Mouse (Mus musculus): ENCODE measurements around the gene Ube2j2. TPM values are rescaled to one million over a fixed set of nuclear protein-coding genes. Genes with fewer than 3 reads are reported as not detected.

Ube2j2 gene
- polyA plus RNA-seq, 1 experiment = 62.0 TPM

DNA sequence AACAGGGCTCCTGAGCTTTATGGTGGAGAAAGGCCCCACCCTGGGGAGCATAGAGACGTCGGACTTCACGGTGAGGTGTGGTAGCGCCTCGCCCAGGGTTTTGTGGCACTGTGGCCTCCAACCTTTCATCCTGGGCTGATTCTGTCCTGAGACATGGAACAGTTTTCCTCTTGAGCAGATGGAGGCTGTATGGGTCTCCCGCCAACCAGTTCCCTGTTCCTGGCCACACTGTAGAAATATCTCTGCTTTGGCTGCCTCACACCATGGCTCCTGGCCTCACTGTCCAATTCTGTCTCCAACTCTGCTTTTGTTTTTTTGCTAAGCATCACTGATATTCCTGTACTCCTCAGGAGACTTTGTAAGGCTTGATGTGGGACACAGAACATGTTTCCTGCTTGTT lies 11.9 kb downstream of the Ube2j2 start:
- no peak for DNase-seq
- TF ChIP-seq POLR2A (IDR thresholded peaks at IDR 0.05; ENCODE audit: borderline replicate concordance, extremely low read depth, low read depth, low read length) (no peak), CTCF (IDR thresholded peaks at IDR 0.05; ENCODE audit: insufficient read depth, low read length) (no peak)
- WGBS = 93% methylated on average over 6 of the region's 6 CpGs
- Histone ChIP-seq H3K4me1 (ENCODE audit: control insufficient read depth, insufficient read depth, low read length) (no peaks in the 10 kb centered on the region), H3K4me3 (replicated peaks; ENCODE audit: extremely low read depth, low read depth, low read length) (no peak overlapping the region)

DNA sequence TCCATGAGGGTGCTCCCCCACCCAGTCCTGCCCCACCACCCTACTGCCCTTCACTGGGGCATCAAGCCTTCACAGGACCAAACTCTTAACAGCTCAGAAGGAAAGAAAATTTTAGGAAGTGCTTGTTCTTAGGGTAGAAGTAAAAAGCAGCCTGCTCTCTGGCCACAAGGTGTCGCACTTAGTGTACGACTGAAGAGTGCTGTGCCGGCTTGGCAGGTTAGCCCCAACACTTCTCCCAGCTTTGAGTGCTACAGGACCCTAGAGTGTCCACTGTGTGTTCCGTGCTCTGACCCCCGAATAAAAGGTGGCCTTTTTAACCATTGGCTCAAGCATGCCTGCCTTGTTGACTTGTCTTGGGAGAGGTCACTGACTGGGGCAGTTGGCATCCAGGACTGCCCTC lies 15.6 kb downstream of the Ube2j2 start:
- TF ChIP-seq POLR2A (IDR thresholded peaks at IDR 0.05; ENCODE audit: borderline replicate concordance, extremely low read depth, low read depth, low read length) (no peak), CTCF (IDR thresholded peaks at IDR 0.05; ENCODE audit: insufficient read depth, low read length) (peak; percentile 86)
- WGBS = 3% methylated on average over 5 of the region's 5 CpGs
- H3K4me3 ChIP-seq (replicated peaks; ENCODE audit: extremely low read depth, low read depth, low read length) = no peak overlapping the region
- H3K4me1 ChIP-seq (ENCODE audit: control insufficient read depth, insufficient read depth, low read length) = no peaks in the 10 kb centered on the region
- peak; percentile 69 for DNase-seq

DNA sequence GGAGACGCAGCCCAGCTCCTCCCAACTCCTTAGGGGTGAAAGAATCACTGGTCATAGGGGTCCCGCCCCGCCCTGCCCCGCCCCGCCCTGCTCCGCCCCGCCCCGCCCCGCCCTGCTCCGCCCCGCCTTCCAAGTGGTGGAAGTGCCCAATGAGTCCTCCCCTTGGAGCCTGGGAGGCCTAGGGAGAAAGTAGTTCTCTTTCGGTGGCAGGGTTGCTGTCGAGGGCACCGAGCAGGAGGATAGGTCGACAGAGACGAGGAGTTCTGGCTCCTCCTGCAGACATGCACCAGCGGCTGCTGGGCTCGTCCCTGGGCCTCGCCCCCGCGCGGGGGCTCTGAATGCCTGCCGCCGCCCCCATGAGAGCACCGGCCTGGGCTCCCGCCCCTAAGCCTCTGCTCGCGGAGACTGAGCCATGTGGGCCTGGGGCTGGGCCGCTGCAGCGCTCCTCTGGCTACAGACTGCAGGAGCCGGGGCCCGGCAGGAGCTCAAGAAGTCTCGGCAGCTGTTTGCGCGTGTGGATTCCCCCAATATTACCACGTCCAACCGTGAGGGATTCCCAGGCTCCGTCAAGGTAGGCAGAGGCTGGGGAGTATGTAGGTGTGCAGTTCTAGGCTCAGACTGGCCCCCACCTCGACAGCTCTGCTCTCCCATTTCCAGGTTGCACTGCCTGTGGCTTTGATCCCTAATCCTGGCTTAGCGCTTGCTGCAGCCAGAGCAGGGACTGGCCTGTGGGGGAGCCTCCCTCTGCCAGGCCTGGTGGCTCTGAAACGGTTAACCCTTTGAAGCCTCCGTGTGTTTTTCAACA lies 18.7 kb downstream of the Ube2j2 start, which contains the start of gene C1qtnf12:
Gene C1qtnf12 (plus strand): TSS at position 152 of the 805 bp plus-strand sequence.
- peak; percentile 45 for DNase-seq
- no peaks in the 10 kb centered on the region for H3K4me1 ChIP-seq (ENCODE audit: control insufficient read depth, insufficient read depth, low read length)
- no peak for TF ChIP-seq CTCF (IDR thresholded peaks at IDR 0.05; ENCODE audit: insufficient read depth, low read length)
- peak; percentile 54; the same call in 1 of the 2 replicates for TF ChIP-seq POLR2A (IDR thresholded peaks at IDR 0.05; ENCODE audit: borderline replicate concordance, extremely low read depth, low read depth, low read length)
- WGBS = 2% methylated on average over 42 of the region's 42 CpGs
- H3K4me3 ChIP-seq (replicated peaks; ENCODE audit: extremely low read depth, low read depth, low read length) = peak within 1 kb of the TSS; percentile 64

DNA sequence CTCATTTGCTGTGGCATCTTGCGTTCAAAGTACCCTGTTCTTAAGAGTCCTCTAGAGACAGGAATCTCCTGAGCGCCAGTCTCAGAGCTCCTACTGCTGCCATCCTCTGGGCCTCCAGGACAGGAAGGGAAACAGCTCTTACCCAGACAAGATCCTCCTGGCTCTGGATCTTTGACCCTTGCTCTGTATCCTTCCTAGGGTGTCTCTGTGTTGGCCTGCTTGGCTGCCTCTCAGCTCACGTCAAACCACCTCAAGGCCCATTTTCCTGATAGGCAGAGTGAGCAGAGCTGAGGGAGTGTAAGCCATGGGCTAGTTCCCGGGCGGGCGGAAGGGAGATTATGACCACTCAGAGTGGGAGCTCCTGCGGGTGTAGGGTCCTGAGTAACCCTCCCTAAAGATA lies 19.5 kb downstream of the Ube2j2 start:
- WGBS = 70% methylated on average over 7 of the region's 7 CpGs
- Histone ChIP-seq H3K4me3 (replicated peaks; ENCODE audit: extremely low read depth, low read depth, low read length) (no peak overlapping the region), H3K4me1 (ENCODE audit: control insufficient read depth, insufficient read depth, low read length) (no peaks in the 10 kb centered on the region)
- no peak for DNase-seq
- TF ChIP-seq POLR2A (IDR thresholded peaks at IDR 0.05; ENCODE audit: borderline replicate concordance, extremely low read depth, low read depth, low read length) (no peak), CTCF (IDR thresholded peaks at IDR 0.05; ENCODE audit: insufficient read depth, low read length) (no peak)

DNA sequence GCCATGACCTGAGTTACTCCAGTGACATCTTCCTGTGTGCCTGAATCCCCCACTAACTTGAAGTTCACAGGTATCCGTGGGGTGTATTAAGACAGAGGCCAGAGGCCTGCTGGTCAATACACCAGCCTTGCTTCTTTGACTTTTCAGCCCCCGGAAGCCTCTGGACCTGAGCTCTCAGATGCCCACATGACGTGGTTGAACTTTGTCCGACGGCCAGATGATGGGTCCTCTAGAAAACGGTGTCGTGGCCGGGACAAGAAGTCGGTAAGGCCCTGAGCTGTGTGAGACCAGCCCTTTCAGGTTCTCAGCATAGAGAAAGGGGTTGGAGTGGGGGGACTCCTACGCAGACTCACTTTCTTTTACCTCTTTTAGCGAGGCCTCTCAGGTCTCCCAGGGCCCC lies 20.8 kb downstream of the Ube2j2 start:
- H3K4me1 ChIP-seq (ENCODE audit: control insufficient read depth, insufficient read depth, low read length) = no peaks in the 10 kb centered on the region
- DNase-seq = no peak
- 92% methylated on average over 11 of the region's 11 CpGs for WGBS
- no peak overlapping the region for H3K4me3 ChIP-seq (replicated peaks; ENCODE audit: extremely low read depth, low read depth, low read length)
- TF ChIP-seq POLR2A (IDR thresholded peaks at IDR 0.05; ENCODE audit: borderline replicate concordance, extremely low read depth, low read depth, low read length) = no peak
- TF ChIP-seq CTCF (IDR thresholded peaks at IDR 0.05; ENCODE audit: insufficient read depth, low read length) = no peak

DNA sequence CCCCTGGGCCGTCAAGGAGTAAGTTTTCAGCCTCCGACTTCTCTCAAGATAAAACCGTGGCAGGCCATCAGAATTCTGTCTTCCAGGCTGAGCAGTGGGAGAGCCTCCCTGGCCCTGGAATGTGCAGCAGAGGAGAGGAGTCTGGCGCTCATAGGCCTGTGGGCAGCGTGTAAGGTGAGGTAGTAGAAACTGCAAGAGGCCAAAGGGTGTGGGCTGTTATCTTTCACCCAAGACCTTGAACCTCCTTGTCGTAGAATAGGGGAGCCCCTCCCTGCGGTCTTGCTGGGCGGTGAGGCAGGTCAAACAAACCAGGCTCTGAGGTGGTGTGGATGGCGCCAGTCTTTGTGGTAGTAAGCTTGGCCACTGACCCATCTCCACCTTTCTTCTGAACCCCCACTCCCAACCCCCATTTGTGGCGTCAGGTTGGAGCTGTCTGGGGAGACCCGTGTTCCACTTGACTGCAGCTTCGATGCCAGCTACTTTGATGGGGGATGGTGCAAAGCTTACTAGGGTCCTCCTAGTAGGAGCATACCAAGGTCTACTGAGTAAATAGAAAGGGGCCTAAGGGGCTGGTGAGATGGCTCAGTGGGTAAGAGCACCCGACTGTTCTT lies 25.5 kb downstream of the Ube2j2 start:
- no peak overlapping the region for H3K4me3 ChIP-seq (replicated peaks; ENCODE audit: extremely low read depth, low read depth, low read length)
- TF ChIP-seq POLR2A (IDR thresholded peaks at IDR 0.05; ENCODE audit: borderline replicate concordance, extremely low read depth, low read depth, low read length) (no peak), CTCF (IDR thresholded peaks at IDR 0.05; ENCODE audit: insufficient read depth, low read length) (no peak)
- H3K4me1 ChIP-seq (ENCODE audit: control insufficient read depth, insufficient read depth, low read length) = no peaks in the 10 kb centered on the region
- DNase-seq = no peak
- 70% methylated on average over 13 of the region's 13 CpGs for WGBS

DNA sequence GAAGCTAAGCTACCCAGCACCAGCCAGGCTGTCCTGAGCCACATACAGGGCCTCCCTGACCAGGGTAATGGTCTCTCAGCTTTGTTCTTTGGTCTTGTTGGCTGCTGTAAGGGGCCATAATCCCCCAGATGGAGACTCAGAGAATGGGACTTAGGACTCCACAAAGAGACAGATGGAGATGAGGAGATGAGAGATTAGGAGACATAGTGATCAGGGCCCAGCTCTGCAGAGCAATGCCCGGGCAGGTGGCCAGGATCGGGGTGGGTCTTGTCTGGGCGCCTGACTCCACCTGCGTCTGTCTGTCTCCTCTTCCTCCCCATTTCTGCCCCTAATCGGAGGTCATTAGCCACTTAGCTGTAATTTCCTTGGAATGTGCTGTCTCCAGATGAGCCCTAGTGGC lies 26.7 kb downstream of the Ube2j2 start:
- no peak overlapping the region for H3K4me3 ChIP-seq (replicated peaks; ENCODE audit: extremely low read depth, low read depth, low read length)
- TF ChIP-seq CTCF (IDR thresholded peaks at IDR 0.05; ENCODE audit: insufficient read depth, low read length) (no peak), POLR2A (IDR thresholded peaks at IDR 0.05; ENCODE audit: borderline replicate concordance, extremely low read depth, low read depth, low read length) (no peak)
- no peak for DNase-seq
- no peaks in the 10 kb centered on the region for H3K4me1 ChIP-seq (ENCODE audit: control insufficient read depth, insufficient read depth, low read length)
- whole genome bisulfite sequencing = 78% methylated on average over 5 of the region's 5 CpGs

DNA sequence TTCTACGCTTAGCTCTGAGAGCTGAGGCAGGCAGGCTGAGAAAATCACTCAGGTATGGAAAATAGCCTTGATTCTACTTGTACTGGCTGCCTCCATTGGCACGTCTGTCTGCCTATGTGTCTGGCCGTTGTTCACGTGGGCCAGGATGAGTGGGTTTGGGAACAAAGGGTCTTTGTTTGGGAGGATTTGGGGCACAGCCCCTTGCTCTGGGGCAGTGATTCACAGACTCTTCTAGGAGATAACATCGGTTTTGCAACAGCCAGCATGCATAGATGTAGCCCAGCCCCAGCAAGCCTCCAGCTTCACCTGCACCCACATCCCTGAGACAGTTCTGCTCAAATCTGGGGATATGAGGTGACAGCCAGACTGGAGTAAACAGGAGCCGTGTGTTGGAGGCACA lies 29.0 kb downstream of the Ube2j2 start:
- 78% methylated on average over 6 of the region's 6 CpGs for WGBS
- H3K4me3 ChIP-seq (replicated peaks; ENCODE audit: extremely low read depth, low read depth, low read length) = no peak overlapping the region
- no peak for TF ChIP-seq POLR2A (IDR thresholded peaks at IDR 0.05; ENCODE audit: borderline replicate concordance, extremely low read depth, low read depth, low read length)
- TF ChIP-seq CTCF (IDR thresholded peaks at IDR 0.05; ENCODE audit: insufficient read depth, low read length) = no peak
- no peaks in the 10 kb centered on the region for H3K4me1 ChIP-seq (ENCODE audit: control insufficient read depth, insufficient read depth, low read length)
- no peak for DNase-seq

DNA sequence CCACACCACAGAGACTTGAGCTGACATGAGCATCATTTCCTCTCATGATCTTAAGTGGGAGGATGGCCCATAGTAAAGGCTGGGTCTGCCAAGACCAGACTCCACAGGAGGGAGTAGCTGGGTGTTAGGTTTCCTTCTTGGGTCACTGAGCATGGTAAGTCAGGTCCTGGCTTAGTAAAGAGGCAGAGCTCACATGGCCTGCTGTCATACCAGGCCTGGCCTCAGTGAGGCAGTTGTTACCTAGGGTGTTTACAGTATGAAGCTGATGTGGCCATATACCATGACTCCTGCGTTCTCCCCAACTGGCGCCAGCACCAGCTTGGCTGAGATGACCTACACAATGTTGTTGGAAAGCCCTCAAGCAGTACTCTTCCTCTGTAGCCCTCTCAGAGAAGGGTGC lies 29.6 kb downstream of the Ube2j2 start:
- no peak for TF ChIP-seq CTCF (IDR thresholded peaks at IDR 0.05; ENCODE audit: insufficient read depth, low read length)
- no peak for TF ChIP-seq POLR2A (IDR thresholded peaks at IDR 0.05; ENCODE audit: borderline replicate concordance, extremely low read depth, low read depth, low read length)
- no peak for DNase-seq
- 84% methylated on average over 2 of the region's 2 CpGs for whole genome bisulfite sequencing

More for the DNA sequence above, 29.6 kb downstream of the Ube2j2 start:
- H3K4me1 ChIP-seq (ENCODE audit: control insufficient read depth, insufficient read depth, low read length) = no peaks in the 10 kb centered on the region
- H3K4me3 ChIP-seq (replicated peaks; ENCODE audit: extremely low read depth, low read depth, low read length) = no peak overlapping the region
